Mouse (Mus musculus): Measurements from ENCODE around the gene Ap3b1. TPM values are rescaled to one million over a fixed set of nuclear protein-coding genes. Genes with fewer than 3 reads are reported as not detected.
A peak's percentile ranks its signal among the peaks of the same experiment; 100 is the strongest.

The Ap3b1 gene
- polyA plus RNA-seq, 1 experiment from 2014 or later, result 30.9 TPM

GRCm38 (mm10) chr13:94396392-94396920 is 37.7 kb downstream of the Ap3b1 start:
- ATAC-seq, result no peak
- H3K36me3 ChIP-seq (ENCODE audit: control insufficient read depth, insufficient read depth), result peaks cover 55% of the 10 kb centered on the region
- no peaks in the 10 kb centered on the region for H3K9me3 ChIP-seq (ENCODE audit: control insufficient read depth)
- WGBS, result 93% methylated on average over 10 of the region's 10 CpGs
- no peak for TF ChIP-seq CTCF (IDR thresholded peaks at IDR 0.05; ENCODE audit: low read depth)
- H3K27ac ChIP-seq (ENCODE audit: low read depth, low read length), result no peak overlapping the region
- H3K4me3 ChIP-seq (ENCODE audit: low read depth, low read length), result no peak overlapping the region
- no peak overlapping the region for H3K9ac ChIP-seq (ENCODE audit: low read depth, low read length)
- no peaks in the 10 kb centered on the region for H3K4me1 ChIP-seq (replicated peaks; ENCODE audit: control insufficient read depth, insufficient read depth, low read length)
- H3K4me2 ChIP-seq (replicated peaks; ENCODE audit: low read depth), result no peak overlapping the region
- H3K27me3 ChIP-seq (replicated peaks; ENCODE audit: control insufficient read depth, insufficient read depth, low read length), result no peaks in the 10 kb centered on the region

GRCm38 (mm10) chr13:94398568-94399374 is 40.0 kb downstream of the Ap3b1 start:
- H3K9me3 ChIP-seq (ENCODE audit: control insufficient read depth), result no peaks in the 10 kb centered on the region
- WGBS, result 75% methylated on average over 12 of the region's 12 CpGs
- H3K4me1 ChIP-seq (replicated peaks; ENCODE audit: control insufficient read depth, insufficient read depth, low read length), result no peaks in the 10 kb centered on the region
- H3K9ac ChIP-seq (ENCODE audit: low read depth, low read length), result no peak overlapping the region
- H3K36me3 ChIP-seq (ENCODE audit: control insufficient read depth, insufficient read depth), result peaks cover 43% of the 10 kb centered on the region
- no peak overlapping the region for H3K27ac ChIP-seq (ENCODE audit: low read depth, low read length)
- H3K4me2 ChIP-seq (replicated peaks; ENCODE audit: low read depth), result no peak overlapping the region
- no peak for ATAC-seq
- no peak overlapping the region for H3K4me3 ChIP-seq (ENCODE audit: low read depth, low read length)
- TF ChIP-seq CTCF (IDR thresholded peaks at IDR 0.05; ENCODE audit: low read depth), result no peak
- H3K27me3 ChIP-seq (replicated peaks; ENCODE audit: control insufficient read depth, insufficient read depth, low read length), result no peaks in the 10 kb centered on the region

- Histone ChIP-seq H3K4me1 (replicated peaks; ENCODE audit: control insufficient read depth, insufficient read depth, low read length) (no peaks in the 10 kb centered on the region), H3K27me3 (replicated peaks; ENCODE audit: control insufficient read depth, insufficient read depth, low read length) (no peaks in the 10 kb centered on the region), H3K27ac (ENCODE audit: low read depth, low read length) (no peak overlapping the region), H3K9me3 (ENCODE audit: control insufficient read depth) (no peaks in the 10 kb centered on the region), H3K4me3 (ENCODE audit: low read depth, low read length) (no peak overlapping the region), H3K9ac (ENCODE audit: low read depth, low read length) (no peak overlapping the region), H3K4me2 (replicated peaks; ENCODE audit: low read depth) (no peak overlapping the region), H3K36me3 (ENCODE audit: control insufficient read depth, insufficient read depth) (peaks cover 43% of the 10 kb centered on the region)
- TF ChIP-seq CTCF (IDR thresholded peaks at IDR 0.05; ENCODE audit: low read depth), result no peak
- no peak for ATAC-seq
- WGBS, result 84% methylated on average over 8 of the region's 8 CpGs
Observed at GRCm38 (mm10) chr13:94400465-94400864, 41.7 kb downstream of the Ap3b1 start.

DNA sequence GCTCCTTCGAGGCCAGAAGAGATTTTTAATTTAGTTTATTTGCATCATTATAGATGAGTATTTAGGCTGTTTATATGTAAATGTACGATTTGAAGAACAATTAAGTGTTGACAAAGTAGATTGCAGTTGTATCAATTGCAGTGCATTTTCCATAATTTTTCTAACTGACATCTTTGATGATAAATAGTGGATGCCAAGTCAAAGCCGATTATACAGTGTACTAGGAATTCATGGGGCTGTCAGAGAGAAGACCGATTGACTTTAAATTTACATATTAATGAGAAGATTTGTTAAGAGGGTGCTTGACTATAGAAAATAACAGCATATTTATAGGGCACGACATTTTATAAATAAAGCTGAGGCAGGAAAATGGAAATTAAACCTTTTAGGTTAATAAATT is 64.8 kb downstream of the Ap3b1 start:
- H3K4me2 ChIP-seq (replicated peaks; ENCODE audit: low read depth), result no peak overlapping the region
- H3K4me3 ChIP-seq (ENCODE audit: low read depth, low read length), result no peak overlapping the region
- no peaks in the 10 kb centered on the region for H3K4me1 ChIP-seq (replicated peaks; ENCODE audit: control insufficient read depth, insufficient read depth, low read length)
- no peak overlapping the region for H3K27ac ChIP-seq (ENCODE audit: low read depth, low read length)
- WGBS, result 84% methylated on average over 5 of the region's 5 CpGs
- no peak for ATAC-seq
- H3K27me3 ChIP-seq (replicated peaks; ENCODE audit: control insufficient read depth, insufficient read depth, low read length), result no peaks in the 10 kb centered on the region
- no peaks in the 10 kb centered on the region for H3K9me3 ChIP-seq (ENCODE audit: control insufficient read depth)
- TF ChIP-seq CTCF (IDR thresholded peaks at IDR 0.05; ENCODE audit: low read depth), result no peak
- H3K9ac ChIP-seq (ENCODE audit: low read depth, low read length), result no peak overlapping the region
- 0 out of 2 replicates have a peak, but pooled peaks cover 4% of the 10 kb centered on the region for H3K36me3 ChIP-seq (ENCODE audit: control insufficient read depth, insufficient read depth)

DNA sequence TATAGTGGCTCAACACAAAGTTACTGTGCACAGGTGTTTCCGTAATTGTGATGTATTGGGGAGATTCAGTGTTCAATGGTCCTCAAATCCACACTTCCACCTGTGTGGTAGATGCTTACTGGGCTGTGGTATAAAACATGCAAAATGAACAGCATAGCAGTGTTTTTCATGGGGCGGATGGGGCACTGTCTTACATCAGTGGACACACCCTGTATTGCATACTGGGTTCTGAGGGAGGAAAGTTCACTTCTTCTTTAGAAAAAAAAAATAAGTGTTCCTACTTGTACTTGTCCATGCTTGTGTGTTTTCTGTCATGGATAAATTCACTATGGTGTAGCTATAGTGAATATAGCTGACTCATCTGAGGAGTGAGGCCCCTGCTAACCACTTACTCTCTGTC is 70.8 kb downstream of the Ap3b1 start:
- Histone ChIP-seq H3K4me2 (replicated peaks; ENCODE audit: low read depth) (no peak overlapping the region), H3K27ac (ENCODE audit: low read depth, low read length) (no peak overlapping the region), H3K9ac (ENCODE audit: low read depth, low read length) (no peak overlapping the region), H3K4me1 (replicated peaks; ENCODE audit: control insufficient read depth, insufficient read depth, low read length) (peaks cover 8% of the 10 kb centered on the region; the same call in 1 of the 2 replicates), H3K4me3 (ENCODE audit: low read depth, low read length) (no peak overlapping the region), H3K36me3 (ENCODE audit: control insufficient read depth, insufficient read depth) (peaks cover 6% of the 10 kb centered on the region), H3K9me3 (ENCODE audit: control insufficient read depth) (no peaks in the 10 kb centered on the region), H3K27me3 (replicated peaks; ENCODE audit: control insufficient read depth, insufficient read depth, low read length) (no peaks in the 10 kb centered on the region)
- TF ChIP-seq CTCF (IDR thresholded peaks at IDR 0.05; ENCODE audit: low read depth), result peak; percentile 20; the same call in 1 of the 2 replicates
- 65% methylated on average over 2 of the region's 2 CpGs for WGBS
- peak; percentile 44; the same call in 1 of the 2 replicates for ATAC-seq

- no peak overlapping the region for H3K4me3 ChIP-seq (ENCODE audit: low read depth, low read length)
- H3K27me3 ChIP-seq (replicated peaks; ENCODE audit: control insufficient read depth, insufficient read depth, low read length), result no peaks in the 10 kb centered on the region
- TF ChIP-seq CTCF (IDR thresholded peaks at IDR 0.05; ENCODE audit: low read depth), result no peak
- H3K9me3 ChIP-seq (ENCODE audit: control insufficient read depth), result no peaks in the 10 kb centered on the region
- no peak overlapping the region for H3K9ac ChIP-seq (ENCODE audit: low read depth, low read length)
- no peak overlapping the region for H3K27ac ChIP-seq (ENCODE audit: low read depth, low read length)
- no peak for ATAC-seq
- no peak overlapping the region for H3K4me2 ChIP-seq (replicated peaks; ENCODE audit: low read depth)
- 0 out of 2 replicates have a peak, but pooled peaks cover under 1% of the 10 kb centered on the region for H3K4me1 ChIP-seq (replicated peaks; ENCODE audit: control insufficient read depth, insufficient read depth, low read length)
- WGBS, result 66% methylated on average over 5 of the region's 5 CpGs
- peaks cover 12% of the 10 kb centered on the region; the same call in 1 of the 2 replicates for H3K36me3 ChIP-seq (ENCODE audit: control insufficient read depth, insufficient read depth)
Observed at GRCm38 (mm10) chr13:94439386-94439785, 80.6 kb downstream of the Ap3b1 start.
